Mouse (Mus musculus): ENCODE measurements around the gene Rbpjl.

Gene Rbpjl

DNA sequence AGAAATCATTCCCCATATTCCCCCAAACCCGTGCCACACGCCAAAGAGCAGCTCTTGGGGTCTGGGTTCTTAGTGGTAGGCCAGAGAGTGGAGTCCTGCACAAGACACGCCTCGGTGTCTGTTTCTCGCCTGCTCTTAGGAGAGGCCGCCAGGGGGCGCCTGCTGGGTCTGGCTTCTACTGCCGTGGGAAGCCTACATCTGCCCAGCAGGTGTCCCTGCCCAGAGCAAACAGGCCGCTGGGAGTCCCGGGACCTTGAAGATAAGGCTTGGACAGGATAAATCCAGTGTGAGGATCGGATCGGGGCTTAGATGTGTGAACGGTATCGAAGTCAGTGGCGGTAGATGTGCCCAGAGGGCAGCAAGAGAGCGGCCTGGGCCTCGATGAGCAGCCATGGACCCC is at the start of gene Rbpjl:
TSS of gene Rbpjl (plus strand) at position 236 of the 400 bp plus-strand sequence.
- CTCF ChIA-PET, result interaction anchor here (1.1 to 1.4 kb wide), 3 partner anchors 13 to 128 kb away, joined by 3 to 6 read pairs (median 3); no protein-coding TSS in a partner anchor

DNA sequence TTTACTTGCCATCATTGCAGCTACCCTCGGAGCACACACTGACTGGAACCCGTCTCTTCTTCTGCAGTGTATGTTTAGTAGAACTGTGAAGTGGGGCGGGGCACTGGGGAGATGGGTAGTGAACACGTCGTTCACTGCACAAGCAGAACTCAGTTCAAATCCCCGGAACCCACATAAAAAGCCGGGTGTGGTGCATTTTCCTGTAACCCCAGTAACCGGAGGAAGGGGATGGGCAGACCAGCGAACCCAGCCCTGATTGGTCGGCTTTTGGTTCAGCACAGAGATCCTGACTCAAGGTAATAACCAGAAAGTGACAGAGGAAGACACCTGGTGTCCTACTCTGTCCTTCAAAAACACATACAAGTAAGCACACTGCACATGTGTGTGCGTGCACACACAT is 49.6 kb upstream of the Rbpjl start:
- CTCF ChIA-PET, result no interaction called here

DNA sequence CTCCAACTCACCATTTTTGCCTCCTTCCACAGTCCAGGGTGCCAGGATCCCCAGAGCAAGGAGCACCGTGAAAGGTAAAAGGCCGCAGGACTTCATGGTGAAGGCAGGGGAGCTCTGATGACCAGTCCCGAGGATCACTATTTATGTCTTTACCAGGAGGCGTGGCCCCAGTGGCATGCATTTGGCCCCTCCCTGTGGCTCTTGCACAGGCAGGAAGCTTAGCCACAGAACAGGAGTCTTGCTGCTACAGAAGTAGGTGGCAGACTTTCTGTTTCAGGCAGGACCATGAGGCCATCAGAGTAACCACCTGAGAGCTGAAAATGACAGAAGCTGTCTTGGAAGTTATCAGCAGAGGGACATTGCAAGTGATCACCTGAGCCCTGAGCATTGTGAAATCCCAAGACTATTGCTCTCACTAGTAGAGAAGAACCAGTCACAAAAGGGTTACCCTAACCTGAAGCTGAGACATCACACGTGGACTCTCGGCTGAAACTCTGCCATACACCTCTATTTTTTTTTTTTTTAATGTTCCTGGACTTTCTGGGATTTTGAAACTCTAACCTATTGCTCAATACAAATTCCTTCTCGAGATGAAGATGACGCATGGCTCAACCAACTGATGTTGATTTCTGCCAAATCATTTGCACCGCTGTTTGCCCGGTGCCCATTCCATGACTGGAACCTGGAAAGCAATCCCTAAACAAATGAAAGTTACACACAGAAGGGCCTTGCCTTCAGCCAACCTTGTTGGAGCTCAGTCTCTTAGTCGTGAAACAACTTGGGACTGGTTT is 46.6 kb upstream of the Rbpjl start:
- CTCF ChIA-PET, result interaction anchor here (0.8 kb wide), 1 partner anchor 34 kb away, joined by 4 read pairs; no protein-coding TSS in a partner anchor

DNA sequence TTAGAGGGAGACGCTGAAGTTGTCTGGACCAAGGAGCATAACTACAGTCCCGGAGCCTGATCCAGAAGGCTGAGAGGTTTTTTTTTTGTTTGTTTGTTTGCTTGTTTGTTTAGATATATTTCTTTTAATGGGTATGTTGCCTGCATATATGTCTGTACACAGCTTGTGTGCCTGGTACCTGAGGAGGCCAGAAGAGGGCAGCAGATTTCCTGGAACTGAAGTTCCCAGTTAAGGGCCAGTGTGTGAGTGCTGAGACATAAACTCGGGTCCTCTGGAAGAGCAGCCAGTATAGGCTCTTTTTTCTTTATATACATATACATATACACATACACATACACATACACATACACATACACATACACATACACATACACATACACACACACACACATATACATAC is 44.6 kb upstream of the Rbpjl start:
- CTCF ChIA-PET, result interaction anchor here (1.4 kb wide), 1 partner anchor 9 kb away, joined by 4 read pairs; no protein-coding TSS in a partner anchor

DNA sequence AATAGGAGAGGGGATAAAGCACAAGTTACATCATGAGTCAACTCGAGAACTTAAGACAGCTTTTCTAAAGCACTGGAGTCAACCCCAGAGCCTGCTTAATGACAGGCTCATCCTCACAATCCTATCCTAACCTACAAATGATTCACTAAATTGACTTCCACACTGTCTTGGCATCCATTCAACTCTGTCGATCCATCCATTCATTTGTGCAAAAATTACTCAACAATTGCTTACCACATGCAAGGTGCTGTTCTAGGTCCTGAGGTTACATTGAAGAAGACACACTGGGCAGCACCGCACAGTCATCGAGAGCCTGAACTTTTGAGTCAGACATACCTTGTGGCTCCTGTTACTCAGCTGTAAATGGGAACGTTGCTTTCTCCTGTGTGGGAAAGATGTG is 43.9 kb upstream of the Rbpjl start:
- CTCF ChIA-PET, result interaction anchor here (0.7 to 1.4 kb wide), 3 partner anchors 9 to 502 kb away, joined by 3 to 4 read pairs (median 3); no protein-coding TSS in a partner anchor

DNA sequence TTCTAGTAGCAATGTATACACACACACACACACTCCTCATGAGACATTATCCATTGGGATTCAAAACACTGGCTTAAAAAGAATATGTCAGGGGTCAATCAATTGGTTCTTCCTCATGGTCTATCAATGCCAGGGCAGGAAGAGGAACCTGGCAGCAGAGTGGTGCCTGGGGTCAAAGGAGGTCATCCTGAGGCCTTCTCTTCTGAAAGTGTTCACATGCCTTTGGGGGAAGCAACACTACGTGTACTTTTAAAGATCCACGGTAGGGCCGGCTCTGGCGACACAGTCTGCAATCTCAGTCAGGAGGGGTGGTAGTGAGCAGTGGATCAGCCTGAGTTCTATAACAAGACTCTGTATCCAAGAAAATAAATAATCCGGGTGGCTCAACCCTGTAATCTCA is 43.3 kb upstream of the Rbpjl start:
- CTCF ChIA-PET, result interaction anchor here (1.4 kb wide), 1 partner anchor 8 kb away, joined by 4 read pairs; no protein-coding TSS in a partner anchor

DNA sequence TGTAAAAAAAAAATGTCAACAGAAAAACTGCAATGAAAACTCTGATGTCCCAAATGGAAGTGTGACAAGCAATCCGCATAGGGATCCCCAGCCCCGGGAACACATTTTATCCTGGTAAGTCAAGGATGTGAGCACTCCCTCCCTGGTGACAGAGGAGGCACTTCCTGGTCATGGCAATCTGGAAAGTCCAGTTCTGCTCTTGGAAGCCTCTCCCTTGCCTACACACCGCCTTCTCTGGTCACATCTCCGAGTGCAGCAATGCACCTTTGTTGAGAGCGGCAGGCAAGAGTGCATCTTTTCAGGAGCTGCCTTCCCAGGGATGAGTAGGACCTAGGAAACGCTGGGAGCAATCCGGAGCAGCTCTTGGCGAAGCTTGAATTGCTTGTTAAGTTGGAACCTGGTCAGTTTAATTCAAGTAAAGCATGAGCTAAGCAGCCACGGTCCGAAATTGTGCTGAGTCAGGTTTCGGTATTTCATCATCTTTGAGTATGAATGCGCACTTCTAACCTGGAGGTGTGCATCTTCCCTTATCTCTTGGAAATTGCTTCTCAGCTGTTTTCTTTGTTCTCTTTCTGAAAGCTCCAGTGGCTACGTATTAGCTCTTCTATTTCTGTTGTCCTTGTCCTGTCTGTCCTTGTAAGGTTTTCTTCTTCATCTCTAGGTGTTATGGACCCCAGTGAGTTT is 41.8 kb upstream of the Rbpjl start:
- CTCF ChIA-PET, result no interaction called here

DNA sequence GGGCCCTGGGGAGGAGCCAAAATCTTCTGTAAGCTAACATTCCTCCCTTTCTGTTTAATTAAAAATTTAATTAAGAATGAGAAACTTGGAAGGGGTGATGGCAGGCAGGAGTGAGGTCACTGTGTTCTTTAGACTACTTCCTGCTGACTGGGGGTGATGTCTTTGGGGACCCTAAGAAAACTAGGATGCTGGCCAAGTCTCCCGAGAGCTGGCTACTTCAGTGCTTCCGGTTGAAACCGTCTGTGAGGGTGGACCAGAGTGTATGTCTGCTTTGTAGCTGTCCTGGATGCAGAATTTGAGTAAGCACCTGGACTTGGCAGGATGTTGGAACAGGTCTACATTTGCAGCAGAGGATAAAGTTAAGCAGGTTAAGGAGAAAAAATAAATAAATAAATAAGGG is 36.0 kb upstream of the Rbpjl start:
- CTCF ChIA-PET, result interaction anchor here (0.7 to 1.9 kb wide), 4 partner anchors 8 to 515 kb away, joined by 4 to 5 read pairs (median 5); no protein-coding TSS in a partner anchor

DNA sequence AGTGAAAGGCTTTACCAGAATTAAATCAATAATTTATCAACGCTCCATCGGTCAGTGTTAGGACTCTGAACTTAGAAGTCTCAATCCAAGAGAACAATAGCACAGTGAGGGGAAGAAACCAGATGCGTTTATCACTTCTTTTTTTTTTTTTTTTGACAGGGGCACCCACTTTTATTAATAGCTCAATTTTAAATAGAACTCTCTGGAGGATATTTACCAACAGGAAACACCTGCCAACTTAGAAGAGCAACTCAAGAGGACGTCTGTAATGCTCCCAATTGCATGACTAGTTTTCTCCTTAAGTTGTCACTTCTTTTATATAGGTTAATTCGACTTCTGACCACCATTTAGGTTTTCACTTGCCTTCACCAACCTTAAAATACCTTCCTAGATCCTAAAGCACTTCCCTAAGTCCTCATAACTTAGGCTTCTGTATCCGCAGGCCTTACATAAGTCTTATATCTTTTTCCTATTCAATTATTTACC is 34.3 kb upstream of the Rbpjl start:
- CTCF ChIA-PET, result interaction anchor here (0.7 to 1.9 kb wide), 2 partner anchors 21 to 24 kb away, joined by 5 to 14 read pairs; no protein-coding TSS in a partner anchor

DNA sequence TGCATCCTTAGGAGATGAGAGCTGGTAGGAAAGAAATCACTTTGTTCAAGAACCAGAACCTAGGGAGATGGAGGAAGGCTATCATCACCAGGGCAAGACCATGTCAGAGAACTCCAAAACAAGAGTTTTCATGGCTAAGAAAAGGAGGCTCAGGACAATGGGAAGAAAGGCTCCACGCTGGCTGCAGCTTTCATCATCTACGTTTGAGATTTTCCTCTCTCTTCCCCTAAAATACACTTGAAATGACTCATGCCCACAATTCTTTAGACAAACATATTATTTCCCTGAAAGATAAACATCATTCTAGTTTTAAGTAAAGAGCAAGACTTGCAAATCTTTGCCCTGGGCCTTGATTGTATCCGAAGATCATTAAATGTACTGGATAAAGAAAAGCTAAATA is 31.6 kb upstream of the Rbpjl start:
- CTCF ChIA-PET, result interaction anchor here (0.7 kb wide), 1 partner anchor 1469 kb away, joined by 3 read pairs; no protein-coding TSS in a partner anchor

DNA sequence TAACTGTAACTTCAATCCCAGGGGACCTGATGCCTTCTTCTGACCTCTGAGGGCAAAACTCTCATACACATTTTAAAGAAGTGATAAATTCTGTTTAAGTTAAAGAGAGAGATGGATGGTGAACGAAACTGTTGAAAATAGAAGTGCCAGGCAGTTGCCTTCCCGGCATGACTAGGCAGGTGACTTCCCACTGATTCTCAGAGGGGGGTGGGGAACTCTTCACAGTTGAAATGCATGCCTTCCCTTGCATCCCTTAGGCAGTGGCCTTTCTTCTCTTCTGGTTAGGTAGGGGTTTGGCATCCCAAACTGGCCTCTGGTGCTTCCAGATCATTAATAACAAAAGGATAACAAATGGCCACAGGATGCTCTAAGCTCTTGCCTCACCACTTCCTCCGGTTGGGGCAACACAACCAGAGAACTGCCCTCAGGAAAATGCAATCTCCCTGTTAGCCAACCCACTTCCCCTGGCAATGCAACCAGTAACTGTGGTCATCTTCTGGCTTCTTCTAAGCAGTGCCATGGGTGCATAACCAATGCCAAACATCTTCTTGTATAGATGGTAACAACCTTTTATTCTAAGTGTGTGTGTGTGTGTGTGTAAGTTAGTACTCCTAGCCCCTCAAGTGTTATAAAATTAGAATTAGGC is 30.4 kb upstream of the Rbpjl start:
- CTCF ChIA-PET, result interaction anchor here (0.7 kb wide), 1 partner anchor 75 kb away, joined by 3 read pairs; no protein-coding TSS in a partner anchor

DNA sequence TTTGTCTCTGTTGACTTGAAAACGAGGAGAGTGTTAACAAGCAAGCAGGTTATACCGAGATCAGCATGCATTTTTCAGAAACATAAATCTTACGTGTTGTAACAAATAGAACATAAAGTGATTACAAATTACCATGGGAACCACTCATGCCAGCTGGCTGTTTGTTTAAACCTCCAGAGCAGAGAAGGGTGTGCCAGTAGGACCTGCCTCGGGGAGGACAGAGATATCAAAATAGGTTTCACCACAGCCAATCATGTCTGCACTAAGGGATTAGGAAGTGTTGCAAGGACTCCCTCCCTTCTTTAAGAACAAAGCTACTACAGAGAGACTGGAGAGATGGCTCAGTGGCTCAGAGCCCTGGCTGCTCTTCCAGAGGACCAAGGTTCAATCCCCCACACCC is 29.8 kb upstream of the Rbpjl start:
- CTCF ChIA-PET, result interaction anchor here (1.0 kb wide), 1 partner anchor 16 kb away, joined by 3 read pairs; no protein-coding TSS in a partner anchor

DNA sequence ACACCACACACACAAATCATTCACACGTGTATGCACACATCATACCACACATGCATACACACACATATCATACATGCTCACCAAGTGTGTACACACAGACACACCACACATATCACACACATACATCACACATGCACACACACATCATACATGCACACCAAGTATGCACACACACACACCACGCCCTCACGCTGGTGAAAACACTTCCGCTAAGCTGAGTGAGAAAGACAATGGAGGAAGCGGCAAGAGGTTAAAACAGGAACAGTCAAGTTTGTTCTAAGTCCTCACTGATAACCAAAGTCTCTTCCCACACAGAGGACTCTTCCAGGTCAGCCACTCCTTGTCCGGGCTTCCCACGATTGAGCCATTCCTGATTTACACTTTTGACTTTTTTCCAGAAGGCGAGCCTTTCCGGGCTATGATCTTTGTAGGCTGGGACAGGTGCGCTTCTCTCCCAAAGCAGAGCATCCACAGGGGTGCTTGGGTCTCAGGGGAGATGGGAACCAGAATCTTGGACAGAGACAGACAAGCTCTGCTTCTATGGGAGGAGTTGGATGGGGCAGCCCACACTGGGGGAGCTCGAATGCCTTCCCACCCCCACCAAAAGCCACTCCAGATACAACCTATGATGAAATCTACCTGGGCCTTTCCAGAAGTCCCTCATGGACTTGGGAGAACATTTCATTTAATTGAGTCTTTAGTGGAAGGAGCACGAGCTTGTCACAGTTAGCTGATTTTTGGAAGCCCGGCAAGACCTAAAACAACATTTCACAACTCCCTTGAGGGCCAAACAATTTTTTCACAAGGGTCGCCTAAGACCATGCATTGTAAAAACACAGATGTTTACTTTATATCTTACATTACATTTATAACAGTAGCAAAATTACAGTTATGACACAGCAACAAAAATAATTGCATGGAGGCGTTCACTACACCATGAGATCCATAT is 25.2 kb upstream of the Rbpjl start:
- CTCF ChIA-PET, result interaction anchor here (0.6 kb wide), 1 partner anchor 170 kb away, joined by 4 read pairs; no protein-coding TSS in a partner anchor

DNA sequence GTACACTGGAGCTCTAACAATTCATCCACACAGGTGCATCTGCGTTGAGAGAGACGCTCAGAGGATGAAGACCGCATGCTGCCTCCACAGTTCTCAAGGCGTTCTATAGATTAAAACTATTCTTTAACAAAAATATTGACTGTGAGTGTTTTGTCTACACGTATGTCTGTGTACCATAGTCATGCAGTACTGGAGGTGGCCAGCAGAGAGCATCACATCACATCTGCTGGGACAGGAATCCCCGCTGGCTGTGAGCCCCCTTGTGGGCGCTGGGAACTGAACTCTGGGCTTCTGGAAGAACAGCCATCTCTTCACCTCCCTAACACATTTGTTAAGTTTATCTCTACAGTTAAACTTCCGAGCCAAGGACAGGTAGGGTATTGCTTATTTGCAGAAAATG is 21.2 kb upstream of the Rbpjl start:
- CTCF ChIA-PET, result no interaction called here

DNA sequence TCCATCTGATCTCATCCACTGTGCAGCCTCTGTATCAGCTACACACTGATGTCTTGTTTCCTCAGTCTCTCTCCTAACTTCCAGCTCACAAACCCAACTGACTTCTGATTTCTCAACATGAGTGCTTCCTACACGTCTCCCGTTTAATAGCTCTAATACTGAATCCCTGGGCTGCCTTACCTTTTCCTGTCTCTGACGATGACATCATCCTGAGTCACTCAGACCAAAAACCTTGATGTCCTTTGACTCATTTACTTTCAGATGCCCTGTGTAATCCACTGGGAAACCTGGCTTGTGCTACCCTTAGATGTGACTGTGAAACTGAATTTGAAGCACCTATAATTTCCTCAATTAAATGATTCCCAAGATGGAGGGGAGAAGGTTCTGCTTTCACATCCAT is 20.0 kb upstream of the Rbpjl start:
- CTCF ChIA-PET, result no interaction called here

DNA sequence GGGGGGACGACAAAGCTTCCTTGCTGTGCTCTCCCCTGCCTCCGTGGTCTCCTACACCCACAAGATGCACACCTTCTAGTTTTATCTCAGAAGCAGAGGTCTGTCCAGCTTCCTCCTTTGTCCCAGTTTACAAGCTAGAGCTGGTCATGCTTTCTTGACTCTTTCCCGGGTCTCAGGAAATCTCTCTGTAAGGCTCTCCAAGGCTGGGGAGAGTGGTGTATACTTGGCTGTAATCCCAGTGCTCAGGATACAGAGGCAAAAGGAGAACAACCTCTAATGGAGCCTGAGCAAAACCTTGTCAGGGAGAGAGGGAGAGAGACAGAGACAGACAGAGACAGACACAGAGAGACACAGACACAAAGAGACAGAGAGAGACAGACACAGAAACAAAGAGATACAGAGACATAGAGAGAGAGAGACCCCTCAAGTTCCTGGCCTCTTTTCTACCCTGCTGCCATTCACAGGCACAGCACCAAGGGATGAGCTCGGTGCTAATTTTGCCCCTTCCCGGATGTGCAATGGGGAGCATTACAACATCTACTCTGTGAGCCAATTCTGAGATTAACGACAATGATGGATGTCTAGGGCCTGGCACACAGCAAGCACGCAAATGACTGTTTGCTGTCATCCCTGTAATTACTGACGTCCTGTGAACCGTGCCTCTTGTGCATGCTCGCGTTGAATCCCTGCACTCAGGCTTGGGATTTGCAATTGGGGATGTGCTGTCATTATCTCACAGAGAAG is 19.1 kb upstream of the Rbpjl start:
- CTCF ChIA-PET, result interaction anchor here (0.8 to 1.0 kb wide), 2 partner anchors 8 to 23 kb away, joined by 3 read pairs; no protein-coding TSS in a partner anchor

DNA sequence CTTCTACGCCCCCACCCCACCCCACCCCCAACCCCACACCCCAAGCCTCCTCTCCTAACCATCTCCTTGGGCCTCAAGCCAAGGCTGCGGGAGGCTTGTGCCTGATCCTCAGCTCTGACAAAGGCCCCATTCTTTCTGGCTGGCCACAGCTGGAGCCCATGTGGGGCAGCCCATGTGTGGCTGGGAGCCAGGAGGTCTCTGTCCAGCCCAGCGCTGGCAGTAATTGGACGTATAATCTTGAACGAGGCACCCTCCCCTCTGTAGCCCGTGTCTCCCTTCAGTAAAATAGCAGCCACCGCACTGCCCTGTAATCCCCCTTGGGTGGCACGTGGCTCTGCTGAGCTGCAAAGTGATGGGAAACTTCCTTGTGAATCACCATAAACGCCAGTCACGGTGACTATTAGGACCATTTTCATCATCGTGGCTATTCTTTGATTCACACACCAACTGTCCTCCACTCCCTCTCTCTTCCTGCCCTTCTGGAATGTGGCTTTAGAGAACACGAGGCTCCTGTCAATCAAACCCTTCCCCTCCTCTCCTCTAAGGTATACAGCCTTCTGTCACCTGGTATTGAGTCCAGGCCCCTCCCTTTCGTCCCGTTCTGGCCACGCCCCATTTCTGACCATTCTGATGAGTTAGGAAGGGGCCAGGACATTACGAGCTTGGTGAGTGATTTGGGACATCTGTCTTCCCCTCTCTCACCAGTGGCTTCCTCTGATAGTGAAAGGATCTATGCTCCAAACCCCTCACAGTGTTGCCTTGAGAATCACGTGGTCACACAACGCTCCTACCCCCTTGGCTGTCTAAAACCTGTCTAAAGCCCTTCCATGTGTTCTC is 16.8 kb upstream of the Rbpjl start:
- CTCF ChIA-PET, result no interaction called here

DNA sequence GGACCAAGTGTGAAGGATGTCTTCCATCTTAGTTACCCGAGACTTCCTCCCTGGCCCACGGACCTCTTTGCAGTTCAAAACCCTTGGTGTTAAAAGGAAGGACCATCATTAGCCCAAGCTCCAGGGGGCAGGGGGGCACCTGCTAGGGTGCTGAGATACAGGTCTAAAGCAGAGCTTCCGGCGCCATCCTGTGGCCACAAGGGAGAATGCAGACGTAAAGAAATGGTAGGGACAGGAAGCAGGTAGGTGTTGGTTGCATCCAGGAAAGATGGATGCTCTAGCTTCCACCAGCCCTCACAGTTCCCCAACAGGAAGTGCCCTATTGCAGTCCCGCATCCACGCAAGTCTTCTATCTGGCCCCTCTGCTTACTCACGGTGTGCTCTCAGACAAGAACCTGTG is 16.0 kb upstream of the Rbpjl start:
- CTCF ChIA-PET, result interaction anchor here (0.6 kb wide), 1 partner anchor 640 kb away, joined by 5 read pairs; no protein-coding TSS in a partner anchor

DNA sequence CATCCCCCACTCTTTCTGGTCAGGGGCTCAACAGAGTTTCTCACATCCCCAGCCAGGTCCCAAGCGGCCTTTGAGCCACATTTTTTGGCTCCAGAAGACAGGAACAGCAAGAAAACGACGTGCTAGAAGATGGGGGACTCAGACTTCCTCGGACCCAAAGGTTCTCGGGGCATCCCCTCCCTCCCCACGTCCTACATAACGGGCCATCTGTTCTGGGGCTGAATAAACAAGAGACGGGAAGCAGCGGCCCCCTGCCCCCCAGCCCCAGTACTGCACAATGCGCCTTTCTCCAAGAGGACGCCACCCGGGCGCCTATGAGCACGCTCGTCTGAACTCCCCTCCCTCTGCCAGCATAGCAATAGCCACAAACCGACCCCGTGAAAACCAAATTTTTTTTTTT is 13.9 kb upstream of the Rbpjl start, which contains the start of gene Slpi:
TSS of gene Slpi (minus strand) at position 76 of the 400 bp plus-strand sequence.
- CTCF ChIA-PET, result interaction anchor here (0.6 to 1.6 kb wide), 7 partner anchors 13 to 132 kb away, joined by 3 to 6 read pairs (median 5); partner anchors contain the start of gene Rbpjl

Data from spleen, embryonic (tissue).